ENCODE assay signal across 8 mouse cellular contexts in genomic region chr10:31312865-31313848, GRCm38 (mm10). TPM values are rescaled to one million over a fixed set of nuclear protein-coding genes. Genes with fewer than 3 reads are reported as not detected.
A peak's percentile ranks its signal among the peaks of the same experiment; 100 is the strongest.
DNase-seq lines count a peak whose midpoint lies in the region; ATAC-seq and TF ChIP-seq lines count a peak whose summit lies in the region.

Gene Hddc2, plus strand, starts transcription at chr10:31313383.

- peak within 1 kb of the TSS; percentile 72 for H3K4me3 ChIP-seq in forebrain, embryonic 10.5 days
- peak within 1 kb of the TSS; percentile 91 for H3K4me3 ChIP-seq in heart, embryonic 15.5 days
- peak within 1 kb of the TSS; percentile 72 for H3K4me3 ChIP-seq in liver, embryonic 16.5 days (ENCODE audit: low read depth, low read length)
- peak within 1 kb of the TSS; percentile 74 for H3K4me3 ChIP-seq in neural tube, embryonic 13.5 days
- peak within 1 kb of the TSS; percentile 78 for H3K4me3 ChIP-seq in testis, adult 2 months (ENCODE audit: control insufficient read depth, low read depth, low read length)

- no peaks in the 10 kb centered on the region for H3K27me3 ChIP-seq in forebrain, embryonic 10.5 days (ENCODE audit: poor library complexity, severe bottlenecking)
- H3K27me3 ChIP-seq in heart, embryonic 15.5 days = no peaks in the 10 kb centered on the region
- no peaks in the 10 kb centered on the region for H3K27me3 ChIP-seq in liver, embryonic 16.5 days (ENCODE audit: control insufficient read depth, insufficient read depth, low read depth, low read length)
- H3K27me3 ChIP-seq in neural tube, embryonic 13.5 days = no peaks in the 10 kb centered on the region
- no peaks in the 10 kb centered on the region for H3K27me3 ChIP-seq in testis, adult 2 months (ENCODE audit: control insufficient read depth, insufficient read depth, low read length)

- H3K4me1 ChIP-seq in forebrain, embryonic 10.5 days = peaks cover 17% of the 10 kb centered on the region
- H3K4me1 ChIP-seq in heart, embryonic 15.5 days (replicated peaks) = peaks cover 10% of the 10 kb centered on the region
- H3K4me1 ChIP-seq in liver, embryonic 16.5 days (ENCODE audit: control insufficient read depth, low read depth, low read length) = peaks cover 4% of the 10 kb centered on the region
- peaks cover 11% of the 10 kb centered on the region for H3K4me1 ChIP-seq in neural tube, embryonic 13.5 days (replicated peaks)
- no peaks in the 10 kb centered on the region for H3K4me1 ChIP-seq in testis, adult 2 months (ENCODE audit: control insufficient read depth, insufficient read depth, low read length)

- TF ChIP-seq CTCF in testis, adult 2 months (IDR thresholded peaks at IDR 0.05; ENCODE audit: control insufficient read depth, insufficient read depth, insufficient replicate concordance, low read depth, low read length) = no peak

- peak within 1 kb of the TSS; percentile 96 for H3K27ac ChIP-seq in forebrain, embryonic 10.5 days
- peak within 1 kb of the TSS; percentile 93 for H3K27ac ChIP-seq in heart, embryonic 15.5 days
- H3K27ac ChIP-seq in liver, embryonic 16.5 days (ENCODE audit: low read length) = peak within 1 kb of the TSS; percentile 61; the same call in 1 of the 2 replicates
- peak within 1 kb of the TSS; percentile 84 for H3K27ac ChIP-seq in neural tube, embryonic 13.5 days (replicated peaks)
- peak within 1 kb of the TSS; percentile 72 for H3K27ac ChIP-seq in testis, adult 2 months (ENCODE audit: control insufficient read depth, insufficient read depth, low read depth, low read length)

- H3K9me3 ChIP-seq in forebrain, embryonic 10.5 days = no peaks in the 10 kb centered on the region
- H3K9me3 ChIP-seq in heart, embryonic 15.5 days (replicated peaks) = no peaks in the 10 kb centered on the region
- no peaks in the 10 kb centered on the region for H3K9me3 ChIP-seq in liver, embryonic 16.5 days (replicated peaks; ENCODE audit: control insufficient read depth, low read length)
- no peaks in the 10 kb centered on the region for H3K9me3 ChIP-seq in neural tube, embryonic 13.5 days

- peak; percentile 80 for TF ChIP-seq POLR2A in testis, adult 2 months (IDR thresholded peaks at IDR 0.05; ENCODE audit: control insufficient read depth, low read depth, low read length)

- WGBS in forebrain, embryonic 10.5 days = 4% methylated on average over 40 of the region's 44 CpGs
- 4% methylated on average over 44 of the region's 44 CpGs for WGBS in heart, embryonic 15.5 days
- WGBS in liver, embryonic 16.5 days (ENCODE audit: insufficient replicate concordance) = 3% methylated on average over 41 of the region's 44 CpGs
- 5% methylated on average over 42 of the region's 44 CpGs for WGBS in neural tube, embryonic 13.5 days

- H3K4me2 ChIP-seq in heart, embryonic 15.5 days = peak within 1 kb of the TSS; percentile 86
- H3K4me2 ChIP-seq in liver, embryonic 16.5 days (ENCODE audit: low read depth, low read length) = peak within 1 kb of the TSS; percentile 85
- H3K4me2 ChIP-seq in neural tube, embryonic 13.5 days = peak within 1 kb of the TSS; percentile 69

- H3K36me3 ChIP-seq in forebrain, embryonic 10.5 days (replicated peaks) = peaks cover 23% of the 10 kb centered on the region
- peaks cover 12% of the 10 kb centered on the region for H3K36me3 ChIP-seq in heart, embryonic 15.5 days
- H3K36me3 ChIP-seq in liver, embryonic 16.5 days (ENCODE audit: control insufficient read depth, insufficient read depth) = no peaks in the 10 kb centered on the region; the same call in 1 of the 2 replicates
- peaks cover 10% of the 10 kb centered on the region; the same call in 1 of the 2 replicates for H3K36me3 ChIP-seq in neural tube, embryonic 13.5 days
- no peaks in the 10 kb centered on the region for H3K36me3 ChIP-seq in testis, adult 2 months (ENCODE audit: control insufficient read depth, insufficient read depth, low read length)

- DNase-seq in CD8-positive naive resting alpha-beta T cell, adult 2 months (ENCODE audit: low read depth in 2 of 2, low spot score in 2 of 2) = peak; percentile 56 to 66
- DNase-seq in c-Kit-negative CD71-positive TER-119-positive erythroid progenitor cells, embryonic 14.5 days (ENCODE audit: low read depth, low spot score) = peak; percentile 61
- DNase-seq in forebrain, embryonic 10.5 days (ENCODE audit: extremely low spot score, low spot score) = peak; percentile 86
- DNase-seq in kidney, postnatal 25 days = peak; percentile 86 to 88

- H3K9ac ChIP-seq in heart, embryonic 15.5 days = peak within 1 kb of the TSS; percentile 85
- H3K9ac ChIP-seq in liver, embryonic 16.5 days (ENCODE audit: low read depth, low read length) = peak within 1 kb of the TSS; percentile 68
- peak within 1 kb of the TSS; percentile 79 for H3K9ac ChIP-seq in neural tube, embryonic 13.5 days

- peak; percentile 91 for ATAC-seq in heart, embryonic 15.5 days (replicated peaks; ENCODE audit: insufficient number of reproducible peaks, insufficient read depth, low FRiP score, low read depth)
- peak; percentile 91 for ATAC-seq in liver, embryonic 16.5 days (ENCODE audit: low read depth)
- peak; percentile 97 for ATAC-seq in neural tube, embryonic 13.5 days (ENCODE audit: low read depth)

RNA-seq across cellular contexts. Expression of gene Hddc2, which starts in this region (rescaled TPM):
- 87.9 and 88.4 TPM in 2 replicates for polyA plus RNA-seq in forebrain, embryonic 10.5 days (2016; fragmentation: Nextera tagmentation; extraction: Ambion mirVana)
- 41.2 and 42.0 TPM in 2 replicates for polyA plus RNA-seq in heart, embryonic 15.5 days (2015; fragmentation: Nextera tagmentation; extraction: Ambion mirVana)
- 9.2 and 9.4 TPM in 2 replicates for polyA plus RNA-seq in liver, embryonic 16.5 days (2015; fragmentation: Nextera tagmentation; extraction: Ambion mirVana)
- polyA plus RNA-seq in neural tube, embryonic 13.5 days (2015; fragmentation: Nextera tagmentation; extraction: Ambion mirVana) = 54.3 and 54.5 TPM in 2 replicates
- polyA plus RNA-seq in testis, adult 2 months (2012; rRNA removed) = 4.5 and 4.8 TPM in 2 replicates

Comparison
In these comparisons a context has a peak if more than half of its experiments do, and no peak if none do; other contexts are left out.
1. Peak in every context shown above with its lines: DNase-seq, ATAC-seq, H3K4me3 ChIP-seq and H3K27ac ChIP-seq.